Mouse (Mus musculus): ENCODE measurements at regions not wholly inside any gene's neighbourhood (a gene's known extent, or its start where the extent isn't known, plus 50 kb on each side); places are given as distances from the start of the nearest gene placed in this dataset.

- no peak for DNase-seq (ENCODE audit: low read depth)
Measured at GRCm38 (mm10) chr4:54430789-54431188, 514.1 kb upstream of the Zfp462 start.

- DNase-seq (ENCODE audit: low read depth): no peak
Measured at GRCm38 (mm10) chr4:54460596-54460995, 484.3 kb upstream of the Zfp462 start.

GRCm38 (mm10) chr4:54469176-54469575 lies 475.7 kb upstream of the Zfp462 start:
- peak; percentile 40 for DNase-seq (ENCODE audit: low read depth)

- peak; percentile 63 for DNase-seq (ENCODE audit: low read depth)
Measured at GRCm38 (mm10) chr4:54470022-54471008, 474.5 kb upstream of the Zfp462 start.

GRCm38 (mm10) chr4:54471009-54471408 lies 473.8 kb upstream of the Zfp462 start:
- DNase-seq (ENCODE audit: low read depth): peak; percentile 62

- DNase-seq (ENCODE audit: low read depth): no peak
Measured at GRCm38 (mm10) chr4:54481766-54482165, 463.1 kb upstream of the Zfp462 start.

- no peak for DNase-seq (ENCODE audit: low read depth)
Measured at GRCm38 (mm10) chr4:54493074-54493473, 451.8 kb upstream of the Zfp462 start.

GRCm38 (mm10) chr4:54497312-54497994 lies 447.4 kb upstream of the Zfp462 start:
- DNase-seq (ENCODE audit: low read depth): no peak

GRCm38 (mm10) chr4:54515934-54516333 lies 428.9 kb upstream of the Zfp462 start:
- DNase-seq (ENCODE audit: low read depth): peak; percentile 6

- DNase-seq (ENCODE audit: low read depth): no peak
Measured at GRCm38 (mm10) chr4:54523283-54523682, 421.6 kb upstream of the Zfp462 start.

GRCm38 (mm10) chr4:54526003-54526586 lies 418.8 kb upstream of the Zfp462 start:
- DNase-seq (ENCODE audit: low read depth): peak; percentile 29

- peak; percentile 25 for DNase-seq (ENCODE audit: low read depth)
Measured at GRCm38 (mm10) chr4:54527660-54528059, 417.2 kb upstream of the Zfp462 start.

- no peak for DNase-seq (ENCODE audit: low read depth)
Measured at GRCm38 (mm10) chr4:54531739-54532138, 413.1 kb upstream of the Zfp462 start.

- no peak for DNase-seq (ENCODE audit: low read depth)
Measured at GRCm38 (mm10) chr4:54533846-54534245, 411.0 kb upstream of the Zfp462 start.

GRCm38 (mm10) chr4:54552864-54553618 lies 391.8 kb upstream of the Zfp462 start:
- no peak for DNase-seq (ENCODE audit: low read depth)

- no peak for DNase-seq (ENCODE audit: low read depth)
Measured at GRCm38 (mm10) chr4:54563075-54563474, 381.8 kb upstream of the Zfp462 start.

GRCm38 (mm10) chr4:54573185-54573584 lies 371.7 kb upstream of the Zfp462 start:
- DNase-seq (ENCODE audit: low read depth): no peak

GRCm38 (mm10) chr4:54587197-54587596 lies 357.7 kb upstream of the Zfp462 start:
- no peak for DNase-seq (ENCODE audit: low read depth)

GRCm38 (mm10) chr4:54588704-54589103 lies 356.1 kb upstream of the Zfp462 start:
- DNase-seq (ENCODE audit: low read depth): no peak

- no peak for DNase-seq (ENCODE audit: low read depth)
Measured at GRCm38 (mm10) chr4:54601671-54602512, 343.0 kb upstream of the Zfp462 start.
